Mouse (Mus musculus): ENCODE measurements around the gene Snx6. TPM values are rescaled to one million over a fixed set of nuclear protein-coding genes. Genes with fewer than 3 reads are reported as not detected.

The Snx6 gene
- polyA plus RNA-seq, 1 experiment from 2014 or later: 226 TPM

Other genes with a start within 250 kb of the Snx6 start
- gene Sptssa, start 139.1 kb downstream of the Snx6 start, polyA plus RNA-seq (2014; fragmentation: Nextera tagmentation; extraction: Ambion mirVana): 188 and 190 TPM in 2 replicates
- gene Eapp, start 99.8 kb downstream of the Snx6 start, polyA plus RNA-seq (2014; fragmentation: Nextera tagmentation; extraction: Ambion mirVana): 77.0 and 80.1 TPM in 2 replicates
- gene Cfl2, start 67.2 kb upstream of the Snx6 start, polyA plus RNA-seq (2014; fragmentation: Nextera tagmentation; extraction: Ambion mirVana): 340 and 360 TPM in 2 replicates
- not detected in 2 replicates for gene Gm20403, start 190.8 kb upstream of the Snx6 start, polyA plus RNA-seq (2014; fragmentation: Nextera tagmentation; extraction: Ambion mirVana)
- gene Baz1a, start 218.6 kb upstream of the Snx6 start, polyA plus RNA-seq (2014; fragmentation: Nextera tagmentation; extraction: Ambion mirVana): 24.4 and 29.1 TPM in 2 replicates

Measured in neural tube, embryonic 11.5 days (tissue).